Mouse (Mus musculus) E14TG2a.4 (cell line): ENCODE data around the gene Tbx4.

Source experiments
- H3K27me3 ChIP-seq: 2 replicates; pipeline ENCODE4 v1.6.1; 2014; ENCODE audit warnings: low read length, control low read depth; ENCODE audit not compliant: insufficient read depth
- H3K36me3 ChIP-seq: 2 replicates; pipeline ENCODE4 v1.6.1; 2014; ENCODE audit warnings: low read length, control low read depth; ENCODE audit not compliant: insufficient read depth
- H3K4me1 ChIP-seq: replicated peaks from 2 replicates; pipeline ENCODE4 v1.6.1; 2014; ENCODE audit warnings: low read depth, low read length, control low read depth
- H3K4me3 ChIP-seq: replicated peaks from 2 replicates; pipeline ENCODE4 v1.5.1; 2014; ENCODE audit warnings: mild to moderate bottlenecking, low read length
- H3K9me3 ChIP-seq: 2 replicates; pipeline ENCODE4 v1.6.1; 2014; ENCODE audit warnings: low read length, control low read depth
- CTCF ChIP-seq: conservative IDR thresholded peaks from 2 replicates; pipeline ENCODE4 v1.5.1; 2014; ENCODE audit warnings: low read length
- NANOG ChIP-seq: IDR thresholded peaks from 2 replicates; pipeline ENCODE4 v1.6.1; 2014; ENCODE audit warnings: borderline replicate concordance, low read length, mixed read lengths
- POU5F1 ChIP-seq: IDR thresholded peaks from 2 replicates; pipeline ENCODE4 v1.6.1; 2014; ENCODE audit warnings: low read length, borderline replicate concordance

The Tbx4 gene

DNA sequence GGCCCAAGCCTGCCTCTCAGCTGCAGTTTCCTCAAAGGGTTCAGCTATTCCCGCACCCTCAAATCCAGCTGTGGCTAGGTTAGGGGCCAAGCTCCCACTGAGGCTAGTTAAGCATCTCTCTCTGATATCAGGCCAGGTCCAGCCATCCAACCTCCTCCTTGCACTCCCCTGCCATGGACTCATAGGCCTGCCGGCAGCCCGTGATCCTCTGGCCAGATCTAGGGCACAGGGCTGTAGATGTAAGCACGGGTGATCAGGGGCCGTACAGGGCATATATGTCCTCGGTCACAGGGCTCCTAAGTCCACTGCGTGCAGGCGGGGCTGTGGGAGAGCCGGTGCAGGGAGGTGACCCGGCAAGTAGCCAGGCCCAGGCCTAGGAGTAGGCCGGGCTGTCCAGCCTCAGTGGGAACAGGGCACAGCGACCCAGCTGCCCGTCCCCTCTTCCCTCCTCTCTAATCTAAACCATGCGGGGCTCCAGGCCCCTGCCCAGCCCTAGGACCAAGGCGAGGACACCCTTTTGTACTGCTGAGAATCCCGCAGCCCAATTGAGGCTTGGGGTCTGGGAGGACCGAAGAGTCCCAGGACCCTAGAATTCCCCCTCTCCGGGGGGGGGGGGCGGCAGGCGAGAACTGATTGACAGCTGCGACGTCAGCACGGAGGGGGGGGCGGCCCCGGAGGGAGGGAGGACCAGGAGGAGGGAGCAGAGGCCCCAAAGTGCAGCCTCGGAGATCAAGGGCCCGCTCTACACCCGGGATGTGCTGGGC, at the start of gene Tbx4:
Tbx4 (plus strand) TSS at position 758 of the 764 bp plus-strand sequence.
- no peak for TF ChIP-seq NANOG
- TF ChIP-seq POU5F1: no peak
- no peak for TF ChIP-seq CTCF
- H3K36me3 ChIP-seq: no peaks in the 10 kb centered on the region

DNA sequence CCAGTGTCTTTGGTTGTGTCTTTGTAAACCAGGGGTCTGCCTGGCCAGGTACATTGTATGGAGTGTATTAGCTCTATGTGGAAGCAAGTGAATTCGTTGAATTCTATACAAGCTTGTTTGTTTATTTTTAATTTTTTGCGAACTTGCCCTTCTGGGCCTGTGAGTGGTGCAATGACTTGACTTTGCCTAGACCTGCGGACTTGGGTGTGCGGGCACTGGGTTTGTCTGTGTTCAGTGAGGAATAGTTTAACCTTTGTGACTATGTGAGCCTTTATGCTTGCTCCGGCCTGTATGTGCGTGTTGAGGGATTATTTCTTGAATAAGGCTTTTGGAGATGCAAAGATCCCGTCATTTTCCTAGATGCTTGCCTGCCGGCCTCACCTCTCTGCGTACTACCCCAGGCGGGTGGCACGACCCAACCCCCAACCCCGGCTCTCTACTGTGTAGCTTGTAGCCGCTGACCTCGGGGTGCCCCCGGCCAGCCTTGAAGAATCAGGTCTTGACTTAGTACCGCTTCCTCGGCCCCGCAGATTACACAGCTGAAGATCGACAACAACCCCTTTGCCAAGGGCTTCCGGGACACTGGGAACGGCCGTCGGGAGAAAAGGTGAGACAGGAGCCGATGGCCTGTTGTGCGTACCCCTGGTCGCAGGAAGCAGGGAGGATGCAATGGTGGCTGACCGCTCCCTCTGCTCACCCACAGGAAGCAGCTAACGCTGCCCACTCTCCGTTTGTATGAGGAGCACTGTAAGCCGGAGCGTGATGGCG, 49.5 kb upstream of the Tbx4 start:
- H3K9me3 ChIP-seq: no peaks in the 10 kb centered on the region
- peak overlapping the region; percentile 63 for H3K4me3 ChIP-seq
- no peaks in the 10 kb centered on the region for H3K36me3 ChIP-seq
- TF ChIP-seq POU5F1 (no peak), NANOG (no peak), CTCF (no peak)
- H3K4me1 ChIP-seq: peaks cover 36% of the 10 kb centered on the region
- peaks cover 95% of the 10 kb centered on the region for H3K27me3 ChIP-seq

More for the DNA sequence above, at the start of gene Tbx4:
- H3K27me3 ChIP-seq: peaks cover 87% of the 10 kb centered on the region
- H3K4me1 ChIP-seq: peaks cover 52% of the 10 kb centered on the region
- no peaks in the 10 kb centered on the region for H3K9me3 ChIP-seq
- H3K4me3 ChIP-seq: peak within 1 kb of the TSS; percentile 73

DNA sequence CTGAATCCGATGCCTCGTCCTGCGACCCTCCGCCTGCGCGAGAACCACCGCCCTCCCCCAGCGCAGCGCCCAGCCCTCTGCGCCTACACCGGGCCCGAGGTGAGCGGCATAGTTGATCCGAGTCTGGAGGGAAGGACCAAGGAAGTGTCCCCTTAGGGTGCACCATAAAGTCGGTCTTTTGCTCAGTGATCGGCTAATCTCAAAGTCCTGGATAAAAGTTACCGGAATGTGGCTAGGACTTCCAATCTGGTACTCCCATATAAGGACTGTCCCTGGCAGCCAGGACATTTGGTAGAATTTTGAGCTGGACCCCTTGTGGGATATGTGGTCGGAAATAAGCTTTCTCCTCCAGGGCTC, 49.0 kb upstream of the Tbx4 start:
- Histone ChIP-seq H3K4me1 (peaks cover 32% of the 10 kb centered on the region), H3K27me3 (peaks cover 94% of the 10 kb centered on the region), H3K4me3 (peak overlapping the region; percentile 63), H3K9me3 (no peaks in the 10 kb centered on the region), H3K36me3 (no peaks in the 10 kb centered on the region)
- TF ChIP-seq NANOG (no peak), CTCF (no peak), POU5F1 (no peak)

DNA sequence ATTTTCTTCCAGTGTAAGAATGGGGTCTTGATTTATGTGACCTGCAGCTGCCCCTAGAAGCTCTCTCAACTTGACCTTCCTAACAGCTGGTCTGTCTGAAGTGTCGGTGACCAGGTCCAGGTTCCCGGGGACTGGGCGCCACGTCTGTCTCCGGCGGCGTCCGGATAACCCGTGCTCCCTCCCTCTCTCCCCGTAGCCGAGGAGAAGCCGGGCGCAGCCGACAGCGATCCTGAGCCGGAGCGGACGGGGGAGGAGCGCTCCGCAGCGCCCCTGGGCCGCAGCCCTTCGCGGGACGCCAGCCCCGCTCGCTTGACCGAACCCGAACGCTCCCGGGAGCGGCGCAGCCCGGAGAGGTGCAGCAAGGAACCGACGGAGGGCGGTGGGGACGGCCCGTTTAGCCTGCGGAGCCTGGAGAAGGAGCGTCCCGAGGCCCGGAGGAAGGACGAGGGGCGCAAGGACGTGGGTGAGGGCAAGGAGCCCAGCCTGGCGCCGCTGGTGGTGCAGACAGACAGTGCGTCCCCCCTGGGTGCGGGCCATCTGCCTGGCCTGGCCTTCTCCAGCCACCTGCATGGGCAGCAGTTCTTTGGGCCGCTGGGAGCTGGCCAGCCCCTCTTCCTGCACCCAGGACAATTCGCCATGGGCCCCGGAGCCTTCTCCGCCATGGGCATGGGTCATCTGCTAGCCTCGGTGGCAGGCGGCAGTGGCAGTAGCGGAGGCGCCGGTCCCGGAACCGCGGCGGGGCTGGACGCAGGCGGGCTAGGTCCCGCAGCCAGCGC, 48.4 kb upstream of the Tbx4 start:
- H3K9me3 ChIP-seq: no peaks in the 10 kb centered on the region
- no peaks in the 10 kb centered on the region for H3K36me3 ChIP-seq
- peak overlapping the region; percentile 63 for H3K4me3 ChIP-seq
- TF ChIP-seq NANOG (no peak), CTCF (no peak), POU5F1 (no peak)
- H3K27me3 ChIP-seq: peaks cover 95% of the 10 kb centered on the region
- peaks cover 38% of the 10 kb centered on the region for H3K4me1 ChIP-seq

GRCm38 (mm10) chr11:85838424-85839257, 47.6 kb upstream of the Tbx4 start:
- H3K27me3 ChIP-seq: peaks cover 99% of the 10 kb centered on the region
- H3K4me3 ChIP-seq: peak overlapping the region; percentile 63
- no peaks in the 10 kb centered on the region for H3K9me3 ChIP-seq
- no peak for TF ChIP-seq POU5F1
- TF ChIP-seq NANOG: no peak
- TF ChIP-seq CTCF: no peak
- H3K36me3 ChIP-seq: no peaks in the 10 kb centered on the region
- peaks cover 42% of the 10 kb centered on the region for H3K4me1 ChIP-seq

GRCm38 (mm10) chr11:85839258-85840030, 46.8 kb upstream of the Tbx4 start:
- TF ChIP-seq CTCF: no peak
- TF ChIP-seq NANOG: no peak
- TF ChIP-seq POU5F1: no peak
- H3K4me3 ChIP-seq: no peak overlapping the region
- H3K4me1 ChIP-seq: peaks cover 46% of the 10 kb centered on the region
- H3K9me3 ChIP-seq: no peaks in the 10 kb centered on the region
- H3K36me3 ChIP-seq: no peaks in the 10 kb centered on the region
- H3K27me3 ChIP-seq: peaks cover 99% of the 10 kb centered on the region

- H3K4me1 ChIP-seq: peaks cover 53% of the 10 kb centered on the region
- peak overlapping the region; percentile 56 for H3K4me3 ChIP-seq
- no peaks in the 10 kb centered on the region for H3K36me3 ChIP-seq
- no peak for TF ChIP-seq CTCF
- TF ChIP-seq NANOG: no peak
- TF ChIP-seq POU5F1: no peak
- H3K27me3 ChIP-seq: peaks cover 99% of the 10 kb centered on the region
- H3K9me3 ChIP-seq: no peaks in the 10 kb centered on the region
These were observed 46.0 kb upstream of the Tbx4 start for GRCm38 (mm10) chr11:85840031-85840802.
